11 mouse cellular contexts compared by ENCODE assay signal in the genomic region with DNA sequence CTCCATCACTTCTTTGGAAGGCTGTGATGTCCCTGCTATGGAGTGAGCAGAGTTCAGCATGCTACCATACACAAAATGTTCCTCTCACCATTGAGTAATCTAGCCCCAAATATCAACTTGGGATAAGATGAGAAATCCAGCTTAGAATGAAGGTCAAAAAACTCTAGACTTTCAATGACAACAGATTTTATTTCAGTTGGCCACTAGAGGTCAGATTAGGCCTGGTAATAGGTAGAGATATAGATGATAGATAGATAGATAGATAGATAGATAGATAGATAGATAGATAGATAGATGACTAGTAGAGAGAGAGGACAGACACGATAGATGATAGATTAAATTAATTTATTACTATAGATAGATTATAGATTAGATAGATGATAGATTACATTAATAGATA.
DNase-seq lines count a peak whose midpoint lies in the region; ATAC-seq and TF ChIP-seq lines count a peak whose summit lies in the region.
"Had no signal": no experiment of that assay in that cellular context is flagged by ENCODE, and none has a peak within 500 bp of the region (broad histone marks: within the 10 kb centered on the region; RNA-seq: fewer than 3 reads in every experiment).

No protein-coding gene starts in this region.

- dilution Hi-C loops in CH12.LX (cut with MboI; ENCODE audit: extremely low pct_ligation_motif_present, extremely low pct_unique_long_range_greater_than_20kb, low sequenced_read_pairs) = no loop called here

- peak; percentile 62 for TF ChIP-seq CTCF in intestine, postnatal 0 days (IDR thresholded peaks at IDR 0.05; ENCODE audit: low read depth)
- TF ChIP-seq CTCF in CH12.LX (conservative IDR thresholded peaks at IDR 0.05 in 1 of 2, IDR thresholded peaks at IDR 0.05 in 1 of 2; ENCODE audit: low read depth in 2 of 2, low read length in 2 of 2) = peak in 1 of 2 experiments; percentile 56; a peak in 2 of 4 replicates

- H3K27me3 ChIP-seq in intestine, postnatal 0 days (replicated peaks; ENCODE audit: control insufficient read depth, insufficient read depth, low read length) = no peaks in the 10 kb centered on the region
- no peaks in the 10 kb centered on the region for H3K27me3 ChIP-seq in intestine, embryonic 15.5 days (replicated peaks)
- H3K27me3 ChIP-seq in CH12.LX (replicated peaks) = no peaks in the 10 kb centered on the region
- H3K27me3 ChIP-seq: hindbrain, embryonic 15.5 days had no signal

- H3K4me1 ChIP-seq in intestine, postnatal 0 days (replicated peaks; ENCODE audit: control insufficient read depth, insufficient read depth, low read length) = no peaks in the 10 kb centered on the region
- H3K4me1 ChIP-seq in intestine, embryonic 15.5 days (replicated peaks) = no peaks in the 10 kb centered on the region
- H3K4me1 ChIP-seq in CH12.LX (ENCODE audit: control insufficient read depth in 1 of 2, insufficient read depth in 2 of 2) = no peaks in the 10 kb centered on the region
- H3K4me1 ChIP-seq: hindbrain, embryonic 15.5 days had no signal

- peak; percentile 69 for TF ChIP-seq RAD21 in CH12.LX (IDR thresholded peaks at IDR 0.05; ENCODE audit: low read depth, low read length)

- H3K27ac ChIP-seq in intestine, postnatal 0 days (ENCODE audit: low read depth, low read length) = no peak overlapping the region
- H3K27ac ChIP-seq in intestine, embryonic 15.5 days = no peak overlapping the region
- H3K27ac ChIP-seq in CH12.LX (ENCODE audit: insufficient read depth, low read depth) = no peak overlapping the region
- H3K27ac ChIP-seq: hindbrain, embryonic 15.5 days had no signal

- H3K36me3 ChIP-seq in intestine, postnatal 0 days (ENCODE audit: control insufficient read depth, insufficient read depth) = peaks cover 22% of the 10 kb centered on the region
- H3K36me3 ChIP-seq in intestine, embryonic 15.5 days = peaks cover 13% of the 10 kb centered on the region
- peaks cover 0 to 37% of the 10 kb centered on the region in 2 experiments for H3K36me3 ChIP-seq in CH12.LX (replicated peaks in 1 of 2; ENCODE audit: control insufficient read depth in 1 of 2, insufficient read depth in 1 of 2, low read length in 1 of 2)

- H3K4me3 ChIP-seq in intestine, postnatal 0 days (ENCODE audit: low read depth, low read length) = no peak overlapping the region
- H3K4me3 ChIP-seq in intestine, embryonic 15.5 days (replicated peaks) = no peak overlapping the region
- H3K4me3 ChIP-seq in CH12.LX (replicated peaks in 1 of 3; ENCODE audit: low read depth in 2 of 3, low read length in 2 of 3, poor library complexity in 1 of 3) = no peak overlapping the region
- H3K4me3 ChIP-seq: hindbrain, embryonic 15.5 days had no signal

- no peak overlapping the region for H3K4me2 ChIP-seq in intestine, postnatal 0 days (replicated peaks; ENCODE audit: low read depth)
- H3K4me2 ChIP-seq in intestine, embryonic 15.5 days (replicated peaks) = no peak overlapping the region
- no peak overlapping the region for H3K4me2 ChIP-seq in CH12.LX (ENCODE audit: insufficient read depth, low read depth, poor library complexity, severe bottlenecking)
- H3K4me2 ChIP-seq: hindbrain, embryonic 15.5 days had no signal

- no peak for TF ChIP-seq POLR2A in CH12.LX (IDR thresholded peaks at IDR 0.05; ENCODE audit: low read depth, low read length)

- in situ Hi-C loops in CH12.LX (cut with MboI; ENCODE audit: low pct_ligation_motif_present, low pct_unique_long_range_greater_than_20kb, low sequenced_read_pairs) = loop anchor here (10.0 kb wide), 1 partner anchor 155 kb away; no protein-coding TSS in a partner anchor

- ATAC-seq in intestine, postnatal 0 days = no peak
- ATAC-seq in intestine, embryonic 15.5 days = no peak

- 0 out of 2 replicates have a peak, but pooled peaks cover 3% of the 10 kb centered on the region for H3K9me3 ChIP-seq in intestine, postnatal 0 days (ENCODE audit: control insufficient read depth)
- H3K9me3 ChIP-seq in intestine, embryonic 15.5 days = no peaks in the 10 kb centered on the region
- peaks cover 4% of the 10 kb centered on the region for H3K9me3 ChIP-seq in CH12.LX (replicated peaks; ENCODE audit: low read length)
- H3K9me3 ChIP-seq: hindbrain, embryonic 15.5 days had no signal

- no peak for TF ChIP-seq EP300 in CH12.LX (IDR thresholded peaks at IDR 0.05; ENCODE audit: low read length)

- no peak overlapping the region for H3K9ac ChIP-seq in intestine, postnatal 0 days (ENCODE audit: low read depth, low read length)
- H3K9ac ChIP-seq in intestine, embryonic 15.5 days = no peak overlapping the region
- H3K9ac ChIP-seq in CH12.LX (ENCODE audit: insufficient read depth, low read depth) = no peak overlapping the region
- H3K9ac ChIP-seq: hindbrain, embryonic 15.5 days had no signal

- H3K79me2 ChIP-seq in CH12.LX (replicated peaks; ENCODE audit: control insufficient read depth, extremely low read depth, insufficient read depth, poor library complexity, severe bottlenecking) = no peaks in the 10 kb centered on the region

- DNase-seq in A20 (ENCODE audit: low read depth, low spot score) (peak; percentile 10), CH12.LX (ENCODE audit: extremely low read depth) (peak; percentile 40)
- DNase-seq in induced T-regulatory cell, adult 2 months (ENCODE audit: low read depth) = peak; percentile 35
- no peak for DNase-seq in adrenal gland, adult 2 months
- DNase-seq in spleen, adult 18-20 months = no peak
- DNase-seq in right cerebral cortex, postnatal 4 days = no peak
- DNase-seq: cerebellum, adult 9-11 months; right cerebral cortex, postnatal 14 days had no signal

- 74% methylated on average over 1 of the region's 1 CpGs for WGBS in intestine, postnatal 0 days
- WGBS in intestine, embryonic 15.5 days = 73% methylated on average over 1 of the region's 1 CpGs

TF ChIP-seq in CH12.LX, 34 proteins besides CTCF, POLR2A, EP300 and RAD21:
- TF ChIP-seq SMC3 (IDR thresholded peaks at IDR 0.05; ENCODE audit: low read depth, low read length) (peak; percentile 37), SIN3A (IDR thresholded peaks at IDR 0.05; ENCODE audit: low read length) (no peak)

Comparison
In these comparisons a context has a peak if more than half of its experiments do, and no peak if none do; other contexts are left out.
1. DNase-seq: peak in A20 (single experiment), CH12.LX (single experiment) and induced T-regulatory cell, adult 2 months (single experiment); none in adrenal gland, adult 2 months (single experiment), spleen, adult 18-20 months (0 of 2) and right cerebral cortex, postnatal 4 days (single experiment).